Mouse (Mus musculus) common myeloid progenitor, adult 5-6 weeks (primary cell): ENCODE results near the gene Micu1. TPM values are rescaled to one million over a fixed set of nuclear protein-coding genes. Genes with fewer than 3 reads are reported as not detected.

Source experiments
- ATAC-seq: replicated peaks from 2 replicates; pipeline ENCODE4 v1.8.0; 2016; ENCODE audit warnings: low read depth, mild to moderate bottlenecking, moderate TSS enrichment, inconsistent platforms; ENCODE audit not compliant: poor library complexity, severe bottlenecking
- total RNA-seq: library from RNA; stranded (forward); fragments of 200-1000, 187-1606 nt; gene quantifications from 2 replicates; pipeline ENCODE4 v1.2.3, GENCODE M21; 2017

Gene Micu1
- total RNA-seq, 1 experiment from 2014 or later = 37.8 TPM

DNA sequence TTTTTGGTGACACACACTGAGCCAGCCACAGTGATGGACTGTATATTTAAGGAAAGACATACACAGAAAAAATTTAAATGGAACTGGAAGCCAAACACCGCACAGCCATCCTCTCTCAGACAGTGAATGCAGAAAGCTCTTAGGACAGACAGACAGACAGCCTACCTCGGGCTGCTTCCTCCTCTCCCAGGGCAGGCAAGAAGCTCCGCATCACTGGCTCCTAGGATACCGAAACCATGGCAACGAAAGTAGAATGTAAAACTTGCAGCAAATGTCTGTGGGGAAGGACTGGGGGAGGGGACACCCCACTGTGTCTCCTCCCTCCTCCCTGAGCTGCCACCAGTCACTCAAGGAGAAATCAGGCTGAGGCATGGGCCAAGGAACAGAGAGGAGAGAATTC is 195.2 kb downstream of the Micu1 start:
- ATAC-seq = 0 out of 2 replicates have a peak, but pooled peaks have one; percentile 6

DNA sequence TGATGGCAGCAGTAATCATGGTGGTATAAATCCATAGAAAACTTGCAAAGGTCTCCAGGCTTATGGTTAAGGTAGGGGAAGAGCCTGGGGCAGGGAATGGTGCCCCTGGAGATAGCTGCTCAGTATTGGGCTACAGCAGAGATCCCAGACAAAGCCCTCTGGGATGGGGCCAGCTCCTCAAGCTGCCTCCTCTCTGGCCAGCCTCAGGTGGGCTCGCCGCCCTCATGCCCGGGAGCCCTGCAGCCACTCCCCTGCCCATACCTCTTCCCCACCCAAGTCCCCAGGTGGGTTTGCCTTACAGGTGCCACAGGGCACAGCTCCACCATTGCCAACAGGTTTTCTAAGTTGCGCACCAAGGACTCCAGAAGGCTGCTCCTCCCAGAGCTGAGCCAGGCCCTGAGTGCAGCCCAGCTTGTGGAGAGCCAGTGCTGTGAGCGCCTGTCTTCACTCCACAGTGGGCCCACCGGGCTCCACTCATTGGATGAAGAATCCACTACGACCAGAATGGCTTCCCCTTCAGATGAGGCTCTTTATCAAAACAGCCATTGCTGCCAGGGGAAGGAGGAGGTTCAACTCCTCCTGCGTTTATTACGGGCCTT is 196.0 kb downstream of the Micu1 start:
- no peak for ATAC-seq

DNA sequence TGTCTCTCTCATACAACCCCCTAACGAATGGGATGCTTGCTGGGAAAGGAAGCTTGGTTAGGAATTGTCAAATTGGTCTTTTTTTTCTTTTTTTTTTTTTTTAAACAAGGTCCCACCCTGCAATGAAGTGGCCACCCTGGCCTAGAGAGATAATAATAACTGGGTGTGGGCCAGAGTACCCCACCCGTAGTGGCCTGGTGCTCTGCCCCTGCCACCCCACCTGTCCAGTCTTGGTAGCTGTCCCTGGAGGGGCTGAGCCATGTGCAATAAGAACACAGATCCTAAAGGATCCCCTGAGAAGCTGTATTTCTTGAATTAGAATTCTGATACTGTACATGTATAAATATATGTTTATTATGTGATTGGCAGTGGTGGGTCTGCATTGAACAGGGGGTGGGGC is 196.7 kb downstream of the Micu1 start:
- no peak for ATAC-seq

DNA sequence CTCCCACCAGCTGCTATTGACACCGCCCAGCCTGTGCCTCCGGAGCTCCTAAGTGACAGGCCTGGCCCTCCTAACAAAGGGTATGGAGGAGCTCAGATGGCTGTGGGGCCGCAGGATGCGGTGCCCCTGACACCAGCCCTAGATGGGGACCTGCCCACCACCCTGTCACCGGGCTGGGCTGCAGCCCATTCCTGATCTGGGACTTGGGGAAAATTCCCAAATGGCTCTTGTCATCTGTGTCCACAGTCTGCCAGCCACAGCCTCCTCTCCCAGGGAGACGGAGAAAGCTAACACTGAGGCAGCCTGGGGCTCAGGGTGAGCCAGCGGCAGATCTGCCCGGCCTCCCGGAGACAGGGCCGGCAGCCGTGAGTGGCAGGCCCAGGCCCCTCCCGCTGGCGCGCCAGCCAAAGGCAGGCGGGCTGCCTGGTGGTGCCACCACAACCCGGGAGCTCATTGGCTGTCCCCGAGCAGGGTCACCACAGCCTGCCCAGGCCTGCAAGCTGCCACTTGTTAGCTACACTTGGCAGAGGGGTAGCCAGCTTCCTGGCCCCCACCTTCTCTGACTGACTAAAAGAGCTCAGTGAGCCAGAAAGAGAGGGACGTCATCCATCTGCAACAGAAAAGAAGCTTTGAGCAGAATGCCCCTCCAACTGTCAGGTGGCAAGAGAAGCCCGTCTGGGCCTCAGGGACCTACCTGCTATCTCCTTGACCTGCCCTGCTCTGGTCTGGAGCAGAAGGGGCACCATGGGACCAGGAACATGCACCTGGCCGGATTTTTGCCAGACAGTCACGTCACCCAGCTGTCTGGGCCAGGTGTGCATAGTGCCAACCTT is 197.3 kb downstream of the Micu1 start:
- peak; percentile 69 for ATAC-seq

DNA sequence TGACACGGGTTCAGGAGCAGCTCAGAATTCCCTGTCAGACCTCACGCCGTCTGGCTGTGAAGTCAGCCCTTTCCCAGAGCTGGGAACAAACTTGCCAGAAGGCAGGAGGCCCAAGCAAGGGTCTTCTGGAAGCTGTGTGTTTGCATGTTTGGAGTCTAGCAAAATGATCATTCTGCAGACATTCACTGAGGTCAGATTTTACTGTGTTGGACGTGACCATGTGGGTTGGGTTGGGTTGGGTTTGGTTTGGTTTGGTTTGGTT is 197.8 kb downstream of the Micu1 start:
- no peak for ATAC-seq

DNA sequence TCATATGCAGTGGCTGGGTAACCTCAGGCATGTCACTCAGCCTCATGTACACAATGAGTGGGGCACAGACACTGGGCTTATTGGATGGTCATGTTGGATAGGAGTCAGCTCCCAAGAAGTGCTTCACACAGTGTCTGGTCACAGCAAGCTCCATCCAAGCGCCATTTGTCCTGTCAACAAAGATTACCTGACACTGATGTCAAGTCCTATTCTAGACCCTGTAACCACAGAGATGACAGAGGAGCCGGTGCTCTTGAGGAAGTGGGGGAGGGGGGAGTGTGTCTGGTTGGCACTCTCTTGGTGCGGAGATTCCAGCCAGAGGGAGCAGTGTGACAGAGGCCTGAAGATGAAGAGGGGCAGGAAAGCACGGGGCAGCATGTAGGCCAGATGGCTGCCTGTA is 198.7 kb downstream of the Micu1 start:
- no peak for ATAC-seq

DNA sequence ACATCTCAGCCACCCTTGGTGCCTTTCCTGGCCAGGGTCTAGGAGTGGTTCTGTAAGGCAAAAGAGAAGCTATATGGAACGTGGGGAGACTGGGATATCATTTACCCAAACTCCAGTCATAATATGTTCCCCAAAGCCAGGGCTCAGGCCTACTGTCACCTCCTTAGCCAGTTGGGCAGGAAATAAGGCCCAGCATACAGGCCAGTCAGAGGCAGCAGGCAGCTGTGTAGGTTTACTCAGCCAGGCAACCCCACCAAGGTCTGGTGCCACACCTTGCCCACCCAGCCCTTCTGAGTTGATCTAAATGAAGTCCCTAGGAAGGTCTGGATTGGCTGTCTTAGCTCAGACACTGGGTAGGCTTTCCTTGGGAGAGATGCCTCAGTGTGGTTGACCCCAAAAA is 199.2 kb downstream of the Micu1 start:
- no peak for ATAC-seq

DNA sequence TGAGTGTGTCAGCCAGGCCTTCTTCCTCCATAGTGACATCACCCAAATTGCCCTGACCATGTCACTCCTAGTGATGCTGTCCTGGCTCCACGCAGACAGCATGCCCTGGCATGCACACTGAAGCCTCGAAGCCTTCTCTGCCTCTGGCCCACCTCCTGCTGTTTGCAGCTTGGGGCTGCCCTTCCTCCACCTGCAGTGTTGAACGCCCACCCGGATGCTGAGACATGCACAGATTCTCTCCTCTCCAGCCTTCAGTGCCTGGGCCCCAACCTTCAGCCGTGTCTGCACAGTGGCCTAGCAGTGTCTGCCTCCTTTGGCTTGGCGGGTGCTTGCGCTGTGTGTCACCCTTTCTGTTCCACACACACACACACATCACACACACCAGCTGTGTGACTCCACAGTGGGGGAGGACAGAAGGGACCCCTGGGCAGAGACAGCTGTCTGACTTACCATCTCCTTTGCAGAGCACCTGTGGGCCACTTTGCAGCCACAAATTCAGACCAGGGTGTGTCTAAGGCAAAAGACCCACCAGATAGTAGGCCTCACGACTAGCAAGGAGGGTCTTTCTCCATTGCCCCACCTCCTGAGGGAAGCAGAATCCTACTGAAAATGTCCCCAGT is 199.8 kb downstream of the Micu1 start:
- ATAC-seq = no peak

DNA sequence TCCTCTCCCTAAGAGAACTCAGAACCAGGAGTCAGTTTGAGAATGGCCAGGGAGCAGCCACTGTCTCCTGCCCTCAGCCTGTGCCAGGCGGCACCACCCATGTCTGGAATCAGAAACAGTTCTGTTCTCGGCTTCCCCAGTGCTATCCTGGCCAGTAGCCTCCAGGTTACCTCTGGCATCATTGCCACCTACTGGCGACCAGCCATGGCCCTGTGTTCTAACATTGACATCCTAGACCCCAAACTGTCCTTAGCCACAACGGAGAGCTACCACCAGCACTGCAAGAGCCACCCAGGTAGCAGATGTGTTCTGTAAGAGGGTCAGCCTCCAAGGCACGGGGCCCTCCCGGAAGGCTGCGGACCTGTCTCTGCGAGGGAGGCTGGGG is 200.3 kb downstream of the Micu1 start:
- no peak for ATAC-seq

DNA sequence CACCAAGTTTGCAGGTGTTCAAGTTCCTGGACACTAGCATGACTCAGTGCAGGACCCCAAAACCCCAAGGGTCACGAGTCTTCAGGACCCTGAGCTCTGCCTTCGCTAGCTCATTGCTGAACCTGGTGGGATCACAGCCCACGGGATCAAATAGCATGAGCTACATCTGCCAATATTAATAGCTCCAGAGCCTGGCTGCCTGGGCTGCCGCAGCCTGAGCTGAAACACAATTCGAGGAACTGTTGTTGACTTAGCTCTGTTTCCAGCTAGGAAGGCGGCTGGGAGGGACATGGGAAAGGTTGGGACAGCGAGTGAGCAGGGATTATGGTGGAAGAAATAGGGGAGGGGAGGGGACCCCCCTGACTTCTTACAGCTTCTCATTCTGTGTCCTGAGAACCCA is 200.9 kb downstream of the Micu1 start:
- no peak for ATAC-seq

DNA sequence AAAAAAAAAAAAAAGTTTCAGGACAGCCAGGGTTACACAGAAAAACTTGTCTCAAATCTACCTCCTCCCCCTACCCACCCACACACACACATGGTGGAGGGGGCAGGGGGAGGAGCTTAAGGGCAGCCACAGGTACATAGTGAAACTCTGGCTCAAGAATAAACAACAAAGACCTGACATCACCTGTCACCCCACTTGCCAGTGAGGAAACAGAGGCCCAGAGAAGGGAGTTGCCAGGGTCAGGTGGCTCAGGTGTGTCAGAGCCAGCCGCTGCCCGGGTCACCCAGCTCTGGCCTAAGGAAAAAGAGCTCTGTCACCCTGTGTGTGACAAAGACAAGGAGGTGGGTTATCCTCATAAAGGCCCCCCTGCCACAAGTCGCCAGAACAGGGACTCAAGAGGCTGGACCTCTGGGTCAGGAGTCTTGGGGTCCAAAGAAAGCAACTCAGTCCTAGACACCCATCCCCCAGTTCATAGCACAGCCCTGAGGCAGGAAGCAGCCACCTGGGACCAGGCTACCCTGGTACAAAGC is 204.9 kb downstream of the Micu1 start:
- no peak for ATAC-seq

DNA sequence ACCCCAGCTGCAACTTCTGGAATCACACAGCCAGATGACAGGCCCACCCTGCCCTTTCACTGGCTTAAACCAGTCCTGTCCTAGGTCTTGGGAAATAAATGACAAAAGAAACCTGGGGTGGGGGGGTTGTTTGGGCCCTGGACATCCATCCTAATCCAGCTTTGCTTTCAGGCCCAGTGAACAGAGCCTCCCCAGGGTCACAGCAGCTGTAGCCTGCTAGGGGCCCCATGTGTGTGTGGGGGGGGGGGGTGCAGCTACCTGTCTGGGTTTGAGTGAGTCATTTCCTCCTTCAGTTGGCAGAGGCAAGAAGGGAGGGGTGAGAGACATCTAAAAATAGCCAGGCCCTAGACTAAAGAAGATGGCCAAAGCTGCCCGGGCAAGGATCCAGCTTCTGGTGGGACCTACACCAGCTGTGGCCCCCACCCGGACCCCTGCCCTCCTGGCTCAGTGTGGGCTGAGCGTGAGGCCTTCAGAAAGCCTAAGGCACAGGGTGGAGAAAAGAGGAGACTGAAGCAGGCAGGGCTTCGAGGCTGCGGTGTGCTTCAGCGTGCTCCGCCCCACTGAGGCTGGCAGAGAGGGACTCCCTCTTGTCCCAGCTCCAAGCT is 205.5 kb downstream of the Micu1 start:
- ATAC-seq = peak; percentile 41

DNA sequence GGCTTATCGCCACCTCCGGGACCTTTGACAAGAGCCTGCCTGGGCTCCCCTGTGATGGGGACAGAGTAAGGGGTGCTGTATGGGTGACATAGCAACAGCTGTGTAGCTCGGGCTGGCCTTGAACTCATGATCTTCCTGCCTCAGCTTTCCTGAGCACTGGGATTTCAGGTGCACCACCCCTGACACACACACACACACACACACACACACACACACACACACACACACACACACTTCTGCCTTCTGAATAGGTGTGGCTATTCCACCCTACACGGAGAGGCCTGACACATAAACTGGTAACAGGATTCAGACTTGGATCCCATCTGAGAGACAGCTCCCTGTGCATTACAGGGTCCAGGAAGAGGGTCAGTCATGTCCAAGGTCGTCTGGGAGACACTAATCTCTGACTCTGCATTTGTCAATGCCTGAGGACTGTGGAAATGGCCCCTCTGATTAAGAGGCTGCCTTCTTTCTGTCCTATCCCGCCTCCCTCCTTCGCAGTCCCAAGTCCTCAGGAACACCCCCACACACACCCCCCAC is 206.6 kb downstream of the Micu1 start:
- no peak for ATAC-seq

DNA sequence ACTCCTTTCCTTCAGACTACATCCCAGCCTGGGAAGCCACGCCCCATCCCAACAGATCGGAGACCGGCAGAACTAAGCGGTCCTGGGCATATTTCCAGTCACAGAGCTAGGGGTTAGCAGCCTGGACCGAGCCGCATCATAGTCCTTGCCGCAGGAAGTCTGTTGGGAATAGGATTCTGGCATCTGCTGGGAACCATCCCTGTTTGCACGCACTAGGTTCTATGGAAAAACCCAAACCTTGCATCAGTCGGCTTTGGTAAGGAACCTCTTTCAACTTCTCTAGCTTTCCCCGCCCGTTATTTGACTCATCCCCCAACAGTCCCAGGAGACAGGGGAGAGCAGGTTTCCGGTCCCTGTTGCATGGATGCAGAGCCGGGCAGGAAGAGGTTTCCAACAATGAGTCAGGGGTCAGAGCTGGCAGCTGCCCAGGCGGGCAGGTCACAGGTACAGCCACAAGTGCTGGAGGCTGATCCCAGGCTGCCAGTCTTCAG is 207.1 kb downstream of the Micu1 start:
- peak; percentile 40 for ATAC-seq

DNA sequence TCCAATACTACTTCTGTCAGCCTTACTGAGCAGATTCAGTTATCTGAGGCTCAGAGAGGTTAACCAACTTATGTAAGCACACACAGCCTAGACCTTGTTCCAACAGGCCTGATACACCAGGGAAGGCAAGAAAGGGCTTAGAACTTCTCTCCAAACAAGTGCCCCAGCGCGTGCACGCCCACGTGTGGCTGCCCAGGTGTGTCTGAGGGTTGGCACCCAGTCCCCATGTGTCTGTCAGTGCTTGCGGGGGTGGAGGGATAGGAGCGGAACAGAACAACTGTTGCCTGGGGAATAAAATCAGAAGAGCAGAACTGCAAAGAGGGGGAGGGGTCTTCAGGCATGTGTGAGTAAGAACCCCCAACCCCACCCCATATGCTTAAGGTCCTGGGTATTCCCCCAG is 208.8 kb downstream of the Micu1 start:
- no peak for ATAC-seq

DNA sequence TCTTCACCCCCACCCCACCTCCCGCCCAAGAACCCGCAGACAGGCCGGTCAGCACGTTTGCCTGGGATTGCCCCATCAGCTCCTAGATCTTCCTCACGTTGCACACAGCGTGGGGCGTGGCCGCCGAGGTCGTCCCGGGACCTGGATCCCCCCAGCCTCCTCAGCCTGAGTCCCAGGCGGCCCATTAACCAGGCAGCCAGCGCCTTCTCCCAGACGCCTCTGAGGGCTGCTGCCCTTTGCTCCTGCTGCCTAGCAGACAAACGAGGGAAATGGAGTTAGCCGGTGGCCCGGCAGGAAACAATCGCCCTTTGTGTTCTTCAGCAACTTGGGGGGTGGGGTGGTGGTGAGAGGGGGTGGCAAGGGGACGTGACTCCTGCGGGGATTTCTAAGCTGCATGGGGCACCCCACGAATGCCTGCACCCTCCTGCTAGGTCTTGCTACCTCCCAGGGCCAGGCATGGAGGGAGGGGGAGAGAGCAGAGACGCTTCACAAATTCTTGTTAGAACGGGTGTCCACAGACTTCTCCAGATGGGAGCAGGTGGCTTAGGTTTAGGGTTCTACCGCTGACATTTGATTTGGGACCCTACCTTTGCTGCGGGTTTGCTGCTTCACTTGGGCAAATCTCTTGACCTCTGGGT is 209.4 kb downstream of the Micu1 start:
- no peak for ATAC-seq
